Mouse (Mus musculus) kidney, postnatal 4 days (tissue): ENCODE measurements around the gene Gm13084.
"Not testable (repeated sequence)": the region's sequence is repeated elsewhere in the genome, so short reads cannot be mapped to it uniquely, and the experiment has no call there.

Experiments used
- DNase-seq, 2 experiments: peaks; one replicate each; pipeline ENCODE4 v3.0.0; 2021; ENCODE audit warnings: mixed read lengths in 2 of 2

The Gm13084 gene

GRCm38 (mm10) chr4:143815993-143816392 lies at the start of gene Gm13084:
Gene Gm13084 (minus strand): TSS chr4:143816093.
- no peak for DNase-seq

GRCm38 (mm10) chr4:143846197-143846596 lies 30.3 kb upstream of the Gm13084 start, which contains the start of gene Gm13103:
Gene Gm13103 (plus strand): TSS chr4:143846497.
- not testable (repeated sequence) for DNase-seq

GRCm38 (mm10) chr4:143789052-143789451 lies 26.8 kb downstream of the Gm13084 start, which contains the start of gene Gm13023:
Gene Gm13023 (plus strand): TSS chr4:143789352.
- not testable (repeated sequence) for DNase-seq
